Mouse (Mus musculus) 3T3-L1 (cell line): ENCODE data around the gene Olfr463.

Experiments used
- DNase-seq: peaks from one replicate; pipeline ENCODE4 v3.0.0-alpha.2; 2015; ENCODE audit warnings: low read depth, low spot score

The Olfr463 gene

GRCm38 (mm10) chr11:87847884-87848283, 49.3 kb downstream of the Olfr463 start:
- DNase-seq, result no peak

GRCm38 (mm10) chr11:87846968-87847600, 50.1 kb downstream of the Olfr463 start:
- DNase-seq, result no peak
